Mouse (Mus musculus) thymus, adult 2 months (tissue): ENCODE results near the gene 1810010H24Rik.

Experiments used
- CTCF ChIP-seq: fragments of 200-500 bp; IDR thresholded peaks from 2 replicates; pipeline ENCODE4 v1.5.1; 2012; ENCODE audit warnings: mild to moderate bottlenecking, control low read depth, low read length, moderate library complexity, borderline replicate concordance; ENCODE audit not compliant: control insufficient read depth, poor library complexity, insufficient read depth; ENCODE audit errors: extremely low read depth
- POLR2A ChIP-seq: fragments of 200-500 bp; IDR thresholded peaks from 2 replicates; pipeline ENCODE4 v1.6.1; 2012; ENCODE audit warnings: mild to moderate bottlenecking, low read length, control low read depth, moderate library complexity; ENCODE audit not compliant: control insufficient read depth, poor library complexity, insufficient read depth; ENCODE audit errors: extremely low read depth

- TF ChIP-seq CTCF (no peak), POLR2A (no peak)
Observed at GRCm38 (mm10) chr11:107041396-107041795, 15.9 kb downstream of the 1810010H24Rik start.
